Mouse (Mus musculus) hindbrain, embryonic 14.5 days (tissue): ENCODE measurements at regions not wholly inside any gene's neighbourhood (a gene's known extent, or its start where the extent isn't known, plus 50 kb on each side); places are given as distances from the start of the nearest gene placed in this dataset.
"Not testable (repeated sequence)": the region's sequence is repeated elsewhere in the genome, so short reads cannot be mapped to it uniquely, and the experiment has no call there.

Experiments
- ATAC-seq: fragments of 200-750 bp; cut with Nextera tagmentation; 2 replicates; pipeline ENCODE4 v1.8.0; 2017; ENCODE audit warnings: moderate number of reproducible peaks, mild to moderate bottlenecking, moderate TSS enrichment, moderate library complexity; ENCODE audit not compliant: low FRiP score
- DNase-seq: peaks from one replicate; pipeline ENCODE4 v3.0.0-alpha.2; 2015; ENCODE audit warnings: low spot score
- H3K27ac ChIP-seq: fragments of 300-500 bp; sonication (generic); 2 replicates; pipeline ENCODE4 v1.5.1; 2014; ENCODE audit warnings: mild to moderate bottlenecking, moderate library complexity
- H3K27me3 ChIP-seq: fragments of 300-500 bp; sonication (generic); 2 replicates; pipeline ENCODE4 v1.6.1; 2014; ENCODE audit warnings: mild to moderate bottlenecking, low read length, mixed read lengths; ENCODE audit not compliant: control insufficient read depth, insufficient read depth
- H3K36me3 ChIP-seq: fragments of 300-500 bp; sonication (generic); replicated peaks from 2 replicates; pipeline ENCODE4 v1.6.1; 2014; ENCODE audit not compliant: control insufficient read depth, insufficient read depth
- H3K4me1 ChIP-seq: fragments of 300-500 bp; sonication (generic); replicated peaks from 2 replicates; pipeline ENCODE4 v1.6.1; 2014; ENCODE audit warnings: antibody characterized with exemption, low read length, mixed read lengths; ENCODE audit not compliant: control insufficient read depth, insufficient read depth
- H3K4me2 ChIP-seq: fragments of 300-500 bp; sonication (generic); replicated peaks from 2 replicates; pipeline ENCODE4 v1.6.1; 2014; ENCODE audit warnings: mild to moderate bottlenecking, moderate library complexity
- H3K4me3 ChIP-seq: fragments of 300-500 bp; sonication (generic); replicated peaks from 2 replicates; pipeline ENCODE4 v1.5.1; 2014; ENCODE audit warnings: mild to moderate bottlenecking, low read length
- H3K9ac ChIP-seq: fragments of 300-500 bp; sonication (generic); 2 replicates; pipeline ENCODE4 v1.6.1; 2014
- H3K9me3 ChIP-seq: fragments of 300-500 bp; sonication (generic); 2 replicates; pipeline ENCODE4 v1.6.1; 2016; ENCODE audit warnings: low read length; ENCODE audit not compliant: control insufficient read depth
- WGBS: fragments of 180-500 bp; shearing (Covaris S2); extraction: QIAGEN DNeasy Blood & Tissue Kit; methylation state at CpG from one replicate; pipeline ENCODE4 v1.1.7; 2014; 5-methylcytosine and 5-hydroxymethylcytosine counted together

DNA sequence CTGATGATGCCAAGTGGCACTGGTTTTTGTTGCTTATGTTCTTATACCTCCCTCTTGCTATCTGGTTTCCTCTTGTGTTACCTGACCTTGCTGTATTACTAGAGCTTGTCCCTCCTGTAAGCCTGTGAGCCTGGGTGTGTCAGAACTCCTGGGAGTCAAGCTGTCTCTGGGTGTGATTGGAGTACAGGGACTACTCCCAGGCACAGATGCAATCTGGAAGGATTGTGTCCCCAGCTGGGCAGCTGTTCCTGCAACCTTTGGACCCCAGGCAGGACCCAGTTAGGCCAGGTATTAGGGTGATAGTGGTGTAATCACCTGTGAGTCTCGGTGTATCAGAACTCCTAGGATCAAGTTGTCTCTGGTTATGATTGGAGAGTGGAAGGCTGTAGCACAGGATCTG, 97.4 kb upstream of the Dock11 start:
- ATAC-seq (no peak), DNase-seq (no peak)
- WGBS = 78% methylated on average over 1 of the region's 1 CpGs
- Histone ChIP-seq H3K36me3 (no peaks in the 10 kb centered on the region), H3K9ac (no peak overlapping the region), H3K4me1 (no peaks in the 10 kb centered on the region), H3K9me3 (no peaks in the 10 kb centered on the region), H3K4me2 (no peak overlapping the region), H3K4me3 (no peak overlapping the region), H3K27me3 (no peaks in the 10 kb centered on the region), H3K27ac (no peak overlapping the region)

DNA sequence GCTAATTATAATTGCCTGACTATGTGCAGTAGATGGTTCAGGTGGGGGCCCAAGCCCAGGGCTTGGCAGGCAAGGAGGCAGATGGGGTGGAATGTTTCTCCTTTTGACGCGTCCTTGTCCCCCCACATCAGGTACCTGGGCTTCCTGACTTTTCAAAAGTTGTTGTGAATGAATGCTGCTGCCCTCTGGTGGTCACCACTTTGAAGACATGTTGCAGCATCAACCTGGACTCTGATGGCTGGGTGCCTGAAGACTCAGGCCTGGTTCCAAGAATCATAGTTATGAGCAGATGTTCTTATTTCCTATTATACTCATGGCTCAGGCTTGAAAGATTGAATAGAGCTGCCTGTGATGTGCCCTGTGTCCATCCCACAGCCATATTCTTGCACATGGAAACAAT, 75.4 kb upstream of the Dock11 start:
- no peak overlapping the region for H3K4me2 ChIP-seq
- 54% methylated on average over 2 of the region's 2 CpGs for WGBS
- no peaks in the 10 kb centered on the region for H3K36me3 ChIP-seq

DNA sequence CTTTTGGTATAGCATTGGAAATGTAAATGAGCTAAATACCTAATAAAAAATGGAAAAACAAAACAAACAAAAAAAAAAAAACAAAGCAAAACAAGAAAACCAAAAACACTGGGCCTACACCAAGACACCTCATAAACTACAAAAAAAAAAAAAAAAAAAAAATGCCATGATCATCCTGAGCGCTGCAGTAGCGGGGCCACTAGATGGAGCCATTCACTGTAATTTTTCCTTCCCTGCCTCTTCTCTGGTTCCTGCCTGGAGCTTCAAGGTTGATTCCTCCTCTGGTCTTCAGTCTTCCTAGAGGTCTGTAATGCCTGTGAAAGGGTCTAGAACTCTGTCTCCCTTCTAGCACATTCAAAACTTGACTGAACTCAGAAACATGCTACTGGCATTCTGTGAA, 54.2 kb upstream of the Dock11 start:
- H3K27me3 ChIP-seq, H3K4me2 ChIP-seq, H3K9ac ChIP-seq, H3K27ac ChIP-seq, H3K4me1 ChIP-seq, H3K9me3 ChIP-seq, H3K4me3 ChIP-seq, H3K36me3 ChIP-seq: not testable (repeated sequence)
- WGBS = 8% methylated on average over 2 of the region's 2 CpGs
- ATAC-seq (peak; percentile 46; the same call in 1 of the 2 replicates), DNase-seq (peak; percentile 54)

More for the DNA sequence above, 75.4 kb upstream of the Dock11 start:
- DNase-seq (no peak), ATAC-seq (no peak)
- no peaks in the 10 kb centered on the region for H3K27me3 ChIP-seq
- no peak overlapping the region for H3K9ac ChIP-seq
- H3K4me1 ChIP-seq = no peaks in the 10 kb centered on the region
- H3K9me3 ChIP-seq = no peaks in the 10 kb centered on the region
- H3K4me3 ChIP-seq = no peak overlapping the region
- H3K27ac ChIP-seq = no peak overlapping the region

DNA sequence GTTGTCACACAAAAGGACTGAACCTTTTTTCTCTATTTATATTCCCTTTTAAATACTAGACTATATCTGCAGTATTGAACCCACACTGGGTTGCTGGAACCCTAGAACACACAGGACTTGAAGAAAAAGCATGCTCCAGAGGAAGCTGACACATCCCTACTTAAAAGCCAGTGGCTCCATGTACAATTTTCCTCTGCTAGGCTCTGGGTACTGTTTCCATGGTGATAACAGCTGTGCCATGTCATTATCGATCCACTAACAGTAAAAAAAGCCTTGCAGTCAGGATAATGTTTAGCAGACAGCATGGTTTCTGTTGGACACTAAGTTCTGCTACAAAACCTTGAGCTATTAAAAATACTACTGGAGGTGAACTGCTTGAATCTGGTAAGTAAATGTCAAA, 50.6 kb upstream of the Dock11 start:
- Histone ChIP-seq H3K27ac (no peak overlapping the region), H3K4me3 (no peak overlapping the region), H3K4me2 (no peak overlapping the region), H3K9ac (no peak overlapping the region), H3K36me3 (no peaks in the 10 kb centered on the region), H3K27me3 (no peaks in the 10 kb centered on the region), H3K9me3 (no peaks in the 10 kb centered on the region), H3K4me1 (no peaks in the 10 kb centered on the region)
- WGBS = 52% methylated on average over 1 of the region's 1 CpGs
- ATAC-seq = no peak
- DNase-seq = no peak
